Mouse (Mus musculus): ENCODE data around the gene Sctr. TPM values are rescaled to one million over a fixed set of nuclear protein-coding genes. Genes with fewer than 3 reads are reported as not detected.
A peak's percentile ranks its signal among the peaks of the same experiment; 100 is the strongest.

Sctr gene
- total RNA-seq, 2 experiments from 2014 or later: not detected

DNA sequence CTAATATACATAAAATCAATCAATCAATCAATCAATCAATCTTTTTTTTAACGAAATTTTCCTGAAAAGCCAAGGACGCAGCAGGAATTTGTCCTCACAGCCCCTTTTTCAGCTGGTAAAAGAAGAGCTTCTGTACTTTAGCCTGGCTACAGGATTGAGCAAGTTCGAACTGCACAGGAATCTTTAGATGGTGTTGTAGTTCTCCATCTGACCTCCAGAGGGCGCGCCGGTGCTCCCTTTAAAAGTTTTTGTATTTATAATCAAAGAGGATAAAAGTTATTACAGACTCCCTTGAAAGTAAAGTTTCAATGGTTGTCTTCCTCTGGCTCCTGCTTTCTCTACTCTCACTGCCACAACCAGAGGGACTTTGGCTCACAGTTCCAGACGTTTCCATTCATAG is 91.6 kb downstream of the Sctr start:
- peak; percentile 30; the same call in 1 of the 2 replicates for ATAC-seq (replicated peaks; ENCODE audit: poor library complexity)

DNA sequence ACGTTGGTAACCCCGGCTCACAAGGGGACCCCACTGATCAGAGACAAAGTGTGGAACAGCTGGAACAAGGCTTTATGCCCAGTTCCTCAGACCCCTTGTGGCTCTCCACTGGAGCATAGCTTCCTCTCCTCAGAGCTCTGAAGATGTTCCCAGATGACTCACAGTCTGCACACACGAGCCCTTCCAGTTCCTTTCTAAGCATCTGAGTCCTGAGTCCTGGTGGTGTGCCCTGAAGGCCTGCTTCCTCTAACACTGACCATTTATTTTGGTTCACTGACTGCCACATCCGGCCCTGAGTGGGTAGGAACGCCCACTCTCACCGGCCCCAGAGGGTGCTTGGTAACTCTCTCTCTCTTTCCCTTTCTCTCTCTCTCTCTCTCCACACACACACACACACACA is 92.8 kb downstream of the Sctr start:
- ATAC-seq (replicated peaks; ENCODE audit: poor library complexity): peak; percentile 79

DNA sequence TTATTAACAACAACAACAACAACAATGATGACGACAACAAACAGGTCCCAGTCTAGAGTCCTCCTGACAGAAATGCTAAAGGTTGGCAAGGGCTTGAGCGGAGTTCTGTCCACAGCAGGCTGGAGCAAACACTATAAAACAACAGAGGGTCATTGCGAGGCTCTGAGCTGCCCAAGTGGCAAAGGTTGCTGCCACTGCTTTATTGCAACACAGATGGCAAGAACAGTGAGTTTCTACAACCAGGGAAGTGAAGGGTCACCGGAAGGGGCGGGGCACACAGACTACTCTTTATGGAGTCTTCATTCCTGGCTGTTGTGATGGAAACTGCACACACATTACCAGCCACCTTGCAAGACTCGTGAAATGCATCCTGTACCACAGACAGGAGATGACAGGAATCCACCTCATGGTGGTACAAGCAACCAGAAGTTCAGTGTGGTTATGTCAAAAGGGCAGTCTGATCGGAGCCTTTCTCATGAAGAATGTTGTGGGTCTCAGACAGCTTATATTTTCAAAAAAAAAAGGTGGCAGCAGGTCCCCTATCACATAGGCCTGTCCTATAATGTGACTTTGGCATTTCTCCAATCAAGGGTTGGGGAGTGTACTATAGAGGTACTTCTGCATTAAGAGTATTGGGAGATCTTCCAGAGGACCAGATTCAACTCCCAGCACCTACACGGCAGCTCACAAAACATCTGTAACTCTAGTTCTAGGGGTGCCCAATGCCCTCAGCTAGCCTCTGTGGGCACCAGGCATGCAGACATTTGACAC is 93.9 kb downstream of the Sctr start:
- ATAC-seq (replicated peaks; ENCODE audit: poor library complexity): peak; percentile 74

DNA sequence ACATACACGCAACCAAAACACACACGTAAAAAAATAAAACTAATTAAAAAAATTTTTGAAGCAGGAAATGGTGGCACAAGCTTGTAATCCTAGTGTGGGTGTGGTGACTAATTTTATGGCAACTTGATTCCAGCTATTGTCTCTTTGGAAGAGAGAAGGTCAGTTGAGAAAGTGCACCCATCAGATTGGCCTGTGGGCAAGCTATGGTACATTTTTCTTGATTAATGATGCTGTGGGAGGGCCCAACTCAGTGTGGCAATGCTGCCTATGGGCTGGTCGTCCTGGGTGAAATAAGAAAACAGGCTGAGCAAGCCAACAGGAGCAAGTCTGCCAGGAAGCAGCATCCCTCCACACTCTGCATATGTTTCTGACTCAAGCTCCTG is 94.5 kb downstream of the Sctr start:
- ATAC-seq (replicated peaks; ENCODE audit: poor library complexity): no peak

DNA sequence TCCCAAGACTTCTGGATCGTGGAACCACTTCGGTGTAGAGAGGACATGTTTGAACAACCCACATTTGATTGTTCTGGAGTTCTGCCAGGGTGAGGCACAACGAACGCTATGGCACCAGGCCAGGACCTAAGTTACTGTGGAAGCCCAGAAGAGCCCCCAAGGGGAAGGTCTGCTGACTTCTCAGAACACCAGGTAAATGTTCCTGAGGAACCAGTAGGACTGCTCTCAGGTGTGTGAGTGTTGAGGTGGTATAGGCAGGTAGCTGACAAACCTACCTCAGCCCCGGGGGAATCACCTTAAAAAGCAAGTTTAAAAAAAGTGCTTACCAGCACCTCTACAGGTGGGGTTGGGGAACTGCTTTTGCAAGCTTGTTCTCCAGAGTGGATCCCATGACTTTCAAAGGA is 98.9 kb downstream of the Sctr start:
- peak; percentile 76 for ATAC-seq (replicated peaks; ENCODE audit: poor library complexity)

DNA sequence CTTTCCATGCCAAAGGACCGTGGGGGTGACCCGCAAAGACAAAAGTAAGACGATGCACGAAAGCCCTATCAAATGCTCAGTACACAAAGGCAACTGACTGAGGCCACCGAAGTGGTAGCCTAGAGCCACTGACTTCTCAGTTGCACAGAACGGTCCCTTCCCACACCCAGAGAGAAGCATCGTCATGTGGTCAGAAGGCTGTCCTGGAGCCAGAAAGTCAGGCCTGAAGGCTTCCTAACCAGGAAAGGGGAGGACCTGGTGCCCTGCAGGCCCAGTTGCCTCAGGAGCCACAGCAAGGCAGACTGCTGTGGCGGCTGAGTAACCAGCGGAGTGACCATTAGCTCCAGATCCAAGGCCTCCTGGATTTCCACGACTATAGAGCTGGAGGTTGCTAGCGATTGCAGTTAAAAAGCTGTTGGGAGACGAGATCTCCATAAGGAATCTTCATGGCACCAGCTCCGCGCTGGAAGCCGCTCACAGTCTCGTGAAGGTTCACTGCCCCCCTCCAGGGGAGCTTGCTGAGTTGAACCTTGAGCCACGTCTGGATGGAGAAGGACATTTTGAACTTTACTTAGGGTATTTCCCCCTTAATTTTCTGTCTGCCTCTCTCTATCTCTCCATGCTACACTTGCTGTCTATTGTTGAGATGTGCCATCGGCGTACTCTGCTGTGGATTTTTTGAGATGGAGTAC is 103.2 kb downstream of the Sctr start:
- no peak for ATAC-seq (replicated peaks; ENCODE audit: poor library complexity)

DNA sequence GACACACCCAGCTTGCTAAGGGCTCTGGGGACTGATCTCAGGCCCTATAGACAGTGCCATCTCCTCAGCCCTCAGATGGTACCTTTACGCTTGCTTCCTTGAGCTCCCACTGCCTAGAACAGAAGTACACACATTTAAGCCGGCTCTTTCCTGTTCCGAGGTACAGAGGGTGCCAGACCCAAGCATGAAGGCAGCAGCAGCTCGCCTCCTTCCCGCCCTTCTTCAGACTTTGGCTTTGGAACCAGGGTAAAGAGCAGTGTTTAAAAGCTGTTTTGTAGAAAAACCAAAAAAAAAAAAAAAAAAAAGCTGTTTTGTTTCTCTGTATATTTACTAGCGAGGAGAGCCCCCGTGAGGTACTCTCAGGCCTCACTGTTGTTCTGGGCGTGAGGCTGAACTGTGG is 105.1 kb downstream of the Sctr start:
- no peak for ATAC-seq (replicated peaks; ENCODE audit: poor library complexity)

DNA sequence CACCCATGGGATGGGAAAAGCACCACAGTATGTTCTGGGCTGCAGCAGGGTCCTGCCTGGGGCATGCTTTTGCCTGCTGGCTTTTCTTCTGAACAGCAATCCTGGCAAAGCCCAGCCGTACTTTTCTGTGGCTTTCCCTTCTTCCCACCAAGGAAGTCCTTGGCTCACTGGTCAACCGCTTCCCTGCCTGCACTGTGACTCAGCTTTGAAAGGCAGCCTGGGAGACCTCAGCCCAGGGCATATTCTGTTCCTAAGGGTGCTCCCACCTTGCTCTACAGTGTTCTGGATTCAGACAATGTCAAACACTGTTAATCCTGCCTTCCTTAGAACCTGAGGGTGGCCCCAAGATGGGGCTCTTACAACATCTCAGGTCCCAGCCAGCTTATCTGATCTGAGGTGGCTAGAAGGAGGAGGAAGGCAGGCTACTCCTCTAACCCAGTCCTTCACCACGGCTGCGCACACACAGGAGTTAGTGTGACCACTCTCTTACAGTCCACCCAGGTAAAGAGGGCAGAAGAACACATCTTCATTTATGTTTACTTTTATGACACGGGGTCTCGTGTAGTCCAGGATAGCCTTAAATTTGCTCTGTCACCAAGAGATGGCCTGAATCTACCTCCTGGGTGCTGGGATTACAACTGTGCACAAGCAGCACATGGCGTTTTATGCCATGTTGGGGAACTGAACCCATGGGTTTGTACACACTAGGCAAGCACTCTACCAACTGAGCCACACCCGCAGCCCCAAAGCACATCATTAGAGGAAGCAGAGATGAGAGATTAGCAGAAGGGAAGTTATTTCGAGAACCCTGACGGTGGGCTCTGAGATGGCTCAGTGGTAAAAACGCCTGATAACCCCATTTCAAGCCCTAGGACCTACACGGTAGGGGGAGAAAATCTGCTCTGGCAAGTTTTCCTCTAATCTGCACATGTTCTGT is 105.8 kb downstream of the Sctr start:
- peak; percentile 77 for ATAC-seq (replicated peaks; ENCODE audit: poor library complexity)

Other genes starting within 250 kb of the Sctr start
- 18.8 and 21.3 TPM in 2 replicates for gene Ptpn4, start 169.3 kb upstream of the Sctr start, total RNA-seq (2015)
- gene Ptpn4, start 169.3 kb upstream of the Sctr start, total RNA-seq (2017): 8.1 and 9.5 TPM in 2 replicates
- 3.8 and 4.0 TPM in 2 replicates for gene Tmem177, start 93.7 kb upstream of the Sctr start, total RNA-seq (2015)
- 2.0 and 4.7 TPM in 2 replicates for gene Tmem177, start 93.7 kb upstream of the Sctr start, total RNA-seq (2017)
- gene Cfap221, start 9.7 kb upstream of the Sctr start, total RNA-seq (2015): not detected in 2 replicates
- not detected in 2 replicates for gene Cfap221, start 9.7 kb upstream of the Sctr start, total RNA-seq (2017)
- gene Tmem37, start 67.2 kb downstream of the Sctr start, total RNA-seq (2015): 0.12 TPM in 1 of 2 replicates, not detected in the other
- 0.46 TPM in 1 of 2 replicates, not detected in the other for gene Tmem37, start 67.2 kb downstream of the Sctr start, total RNA-seq (2017)
- gene Dbi, start 114.2 kb downstream of the Sctr start, total RNA-seq (2015): 344 and 366 TPM in 2 replicates
- gene Dbi, start 114.2 kb downstream of the Sctr start, total RNA-seq (2017): 314 and 346 TPM in 2 replicates
- 12.3 and 13.0 TPM in 2 replicates for gene 3110009E18Rik, start 114.3 kb downstream of the Sctr start, total RNA-seq (2015)
- gene 3110009E18Rik, start 114.3 kb downstream of the Sctr start, total RNA-seq (2017): 2.4 and 11.5 TPM in 2 replicates